Mouse (Mus musculus) MEL (cell line): ENCODE results near the gene Slc5a10. TPM values are rescaled to one million over a fixed set of nuclear protein-coding genes. Genes with fewer than 3 reads are reported as not detected.

Experiments
- DNase-seq: peaks from one replicate; pipeline ENCODE4 v3.0.0; 2011; ENCODE audit warnings: low read depth, low spot score
- H3K27ac ChIP-seq: 2 replicates; pipeline ENCODE4 v1.5.1; 2012; ENCODE audit warnings: low read depth, mild to moderate bottlenecking, control low read depth, low read length, moderate library complexity; ENCODE audit not compliant: control insufficient read depth
- H3K27me3 ChIP-seq, 2 experiments: fragments of 150-350 bp in 1 of 2; sonication (generic) in 1 of 2; 2 replicates each; pipeline ENCODE4 v1.6.1; 2012; ENCODE audit warnings: low read length in 2 of 2, mild to moderate bottlenecking in 2 of 2, improper control_type of control experiment in 1 of 2, moderate library complexity in 1 of 2; ENCODE audit not compliant: insufficient read depth in 2 of 2, control insufficient read depth in 1 of 2
- H3K36me3 ChIP-seq, 2 experiments: 2 replicates each; pipeline ENCODE4 v1.6.1; 2012 to 2014; ENCODE audit warnings: low read length in 2 of 2, improper control_type of control experiment in 1 of 2, inconsistent platforms in 1 of 2, mild to moderate bottlenecking in 1 of 2; ENCODE audit not compliant: insufficient read depth in 2 of 2, control insufficient read depth in 1 of 2
- H3K4me1 ChIP-seq, 2 experiments: fragments of 150-350 bp in 1 of 2; sonication (generic) in 1 of 2; 2 replicates each; pipeline ENCODE4 v1.6.1; 2012; ENCODE audit warnings: low read length in 2 of 2, improper control_type of control experiment in 1 of 2, mild to moderate bottlenecking in 1 of 2; ENCODE audit not compliant: insufficient read depth in 2 of 2, control insufficient read depth in 1 of 2
- H3K4me3 ChIP-seq, 2 experiments: fragments of 150-350 bp in 1 of 2; sonication (generic) in 1 of 2; 2 replicates each; pipeline ENCODE4 v1.5.1; 2012; ENCODE audit warnings: low read depth in 2 of 2, low read length in 2 of 2, mild to moderate bottlenecking in 2 of 2, moderate library complexity in 2 of 2, control low read depth in 1 of 2, improper control_type of control experiment in 1 of 2; ENCODE audit not compliant: control insufficient read depth in 1 of 2, insufficient read depth in 1 of 2
- H3K79me2 ChIP-seq: 2 replicates; pipeline ENCODE4 v1.6.1; 2012; ENCODE audit warnings: mild to moderate bottlenecking, low read length, moderate library complexity; ENCODE audit not compliant: control insufficient read depth, poor library complexity, insufficient read depth
- H3K9ac ChIP-seq: 2 replicates; pipeline ENCODE4 v1.6.1; 2012; ENCODE audit warnings: low read depth, mild to moderate bottlenecking, control low read depth, low read length, moderate library complexity; ENCODE audit not compliant: control insufficient read depth, poor library complexity, severe bottlenecking
- H3K9me3 ChIP-seq: fragments of 150-350 bp; sonication (generic); replicated peaks from 2 replicates; pipeline ENCODE4 v1.6.1; 2012; ENCODE audit warnings: mild to moderate bottlenecking, low read length, improper control_type of control experiment, moderate library complexity; ENCODE audit not compliant: insufficient read depth
- BHLHE40 ChIP-seq: IDR thresholded peaks from 2 replicates; pipeline ENCODE4 v1.6.1; 2012; ENCODE audit warnings: low read depth, mild to moderate bottlenecking, inconsistent platforms, low read length, improper control_type of control experiment, borderline replicate concordance
- CHD1 ChIP-seq: IDR thresholded peaks from 2 replicates; pipeline ENCODE4 v1.6.1; 2012; ENCODE audit warnings: low read depth, mild to moderate bottlenecking, inconsistent platforms, low read length, improper control_type of control experiment
- CTCF ChIP-seq, 3 experiments: IDR thresholded peaks in 2 of 3; conservative IDR thresholded peaks in 1 of 3; 2 replicates each; pipeline ENCODE4 v1.5.1; 2011 to 2012; ENCODE audit warnings: low read length in 3 of 3, low read depth in 2 of 3, mild to moderate bottlenecking in 2 of 3, improper control_type of control experiment in 1 of 3, inconsistent platforms in 1 of 3, mixed read lengths in 1 of 3, moderate library complexity in 1 of 3; ENCODE audit not compliant: control insufficient read depth in 1 of 3, insufficient read depth in 1 of 3, poor library complexity in 1 of 3, severe bottlenecking in 1 of 3
- EP300 ChIP-seq, 2 experiments: IDR thresholded peaks; 2 replicates each; pipeline ENCODE4 v1.6.1; 2011; ENCODE audit warnings: improper control_type of control experiment in 2 of 2, low read length in 2 of 2, low read depth in 1 of 2, mild to moderate bottlenecking in 1 of 2
- GATA1 ChIP-seq: IDR thresholded peaks from 2 replicates; pipeline ENCODE4 v1.6.1; 2011; ENCODE audit warnings: low read depth, low read length, improper control_type of control experiment
- JUND ChIP-seq: IDR thresholded peaks from 2 replicates; pipeline ENCODE4 v1.6.1; 2011; ENCODE audit warnings: low read depth, mild to moderate bottlenecking, improper control_type of control experiment, low read length
- MAFK ChIP-seq: IDR thresholded peaks from 2 replicates; pipeline ENCODE4 v1.6.1; 2011; ENCODE audit warnings: low read depth, mild to moderate bottlenecking, low read length, improper control_type of control experiment, borderline replicate concordance
- MAZ ChIP-seq: IDR thresholded peaks from 2 replicates; pipeline ENCODE4 v1.6.1; 2012; ENCODE audit warnings: low read depth, mild to moderate bottlenecking, inconsistent platforms, low read length, improper control_type of control experiment
- MEF2A ChIP-seq: IDR thresholded peaks from 2 replicates; pipeline ENCODE4 v1.6.1; 2014; ENCODE audit warnings: low read depth, mild to moderate bottlenecking, inconsistent platforms, low read length, improper control_type of control experiment; ENCODE audit not compliant: poor library complexity, insufficient replicate concordance, severe bottlenecking; ENCODE audit errors: extremely low read depth
- MYB ChIP-seq: IDR thresholded peaks from 2 replicates; pipeline ENCODE4 v1.6.1; 2011; ENCODE audit warnings: mild to moderate bottlenecking, low read depth, low read length, improper control_type of control experiment
- NRF1 ChIP-seq: IDR thresholded peaks from 2 replicates; pipeline ENCODE4 v1.6.1; 2014; ENCODE audit warnings: low read depth, mild to moderate bottlenecking, inconsistent platforms, low read length, improper control_type of control experiment, moderate library complexity; ENCODE audit not compliant: poor library complexity, insufficient read depth, severe bottlenecking
- POLR2AphosphoS2 ChIP-seq: IDR thresholded peaks from 2 replicates; pipeline ENCODE4 v1.6.1; 2011; ENCODE audit warnings: low read length, improper control_type of control experiment
- SMC3 ChIP-seq: IDR thresholded peaks from 2 replicates; pipeline ENCODE4 v1.6.1; 2011; ENCODE audit warnings: low read depth, low read length, improper control_type of control experiment
- TBP ChIP-seq: IDR thresholded peaks from 2 replicates; pipeline ENCODE4 v1.8.0; 2011; ENCODE audit warnings: low read depth, low read length, improper control_type of control experiment
- TCF12 ChIP-seq: IDR thresholded peaks from 2 replicates; pipeline ENCODE4 v1.6.1; 2014; ENCODE audit warnings: low read depth, mild to moderate bottlenecking, inconsistent platforms, low read length, improper control_type of control experiment, moderate library complexity
- UBTF ChIP-seq: IDR thresholded peaks from 2 replicates; pipeline ENCODE4 v1.6.1; 2012; ENCODE audit warnings: low read depth, mild to moderate bottlenecking, inconsistent platforms, low read length, improper control_type of control experiment, moderate library complexity, borderline replicate concordance; ENCODE audit not compliant: insufficient read depth
- USF1 ChIP-seq: IDR thresholded peaks from 2 replicates; pipeline ENCODE4 v1.6.1; 2014; ENCODE audit warnings: low read depth, mild to moderate bottlenecking, inconsistent platforms, low read length, improper control_type of control experiment, moderate library complexity
- USF2 ChIP-seq, 2 experiments: IDR thresholded peaks; 2 replicates each; pipeline ENCODE4 v1.6.1; 2011 to 2012; ENCODE audit warnings: improper control_type of control experiment in 2 of 2, low read length in 2 of 2, borderline replicate concordance in 1 of 2, inconsistent platforms in 1 of 2, low read depth in 1 of 2, mild to moderate bottlenecking in 1 of 2; ENCODE audit not compliant: insufficient read depth in 1 of 2
- ZC3H11A ChIP-seq: IDR thresholded peaks from 2 replicates; pipeline ENCODE4 v1.6.1; 2012; ENCODE audit warnings: low read depth, mild to moderate bottlenecking, inconsistent platforms, low read length, improper control_type of control experiment
- ZMIZ1 ChIP-seq: IDR thresholded peaks from 2 replicates; pipeline ENCODE4 v1.6.1; 2012; ENCODE audit warnings: low read depth, mild to moderate bottlenecking, inconsistent platforms, low read length, improper control_type of control experiment, moderate library complexity
- polyA plus RNA-seq, 2 experiments: library from polyadenylated mRNA; stranded (reverse) in 1 of 2; unstranded in 1 of 2; fragments of >175 nt in 1 of 2; fragments of >200 nt in 1 of 2; gene quantifications; 2 replicates each; pipeline versions ENCODE4 v1.2.1 to v1.2.4; 2012; ENCODE audit warnings: low replicate concordance in 2 of 2, low read depth in 1 of 2; ENCODE audit not compliant: insufficient read length in 2 of 2, insufficient read depth in 1 of 2, missing spikeins in 1 of 2
- total RNA-seq: library from RNA; depleted of rRNA; stranded (reverse); fragments of 300-350 nt; gene quantifications from 2 replicates; pipeline ENCODE4 v1.2.3, GENCODE M21; 2012

Gene Slc5a10
- total and polyA plus RNA-seq, 3 experiments: 0.08 TPM; not detected in 2

- TF ChIP-seq SMC3: no peak
- no peak for TF ChIP-seq GATA1
- no peak for TF ChIP-seq NRF1
- no peak for TF ChIP-seq ZC3H11A
- no peak for TF ChIP-seq ZMIZ1
- TF ChIP-seq MAFK: no peak
- TF ChIP-seq BHLHE40: no peak
- TF ChIP-seq, all 39 proteins: peak for 0
- DNase-seq: no peak
- no peak overlapping the region for H3K4me3 ChIP-seq
- no peaks in the 10 kb centered on the region; a peak in 1 of 4 replicates for H3K27me3 ChIP-seq
- H3K4me1 ChIP-seq: peaks cover 9 to 31% of the 10 kb centered on the region in 2 experiments
- H3K27ac ChIP-seq: no peak overlapping the region
- no peaks in the 10 kb centered on the region for H3K79me2 ChIP-seq
- peaks cover 0 to 16% of the 10 kb centered on the region in 2 experiments; a peak in 2 of 4 replicates for H3K36me3 ChIP-seq
- H3K9ac ChIP-seq: no peak overlapping the region
- no peaks in the 10 kb centered on the region for H3K9me3 ChIP-seq
Observed at GRCm38 (mm10) chr11:61646499-61647039, 74.1 kb downstream of the Slc5a10 start.

DNA sequence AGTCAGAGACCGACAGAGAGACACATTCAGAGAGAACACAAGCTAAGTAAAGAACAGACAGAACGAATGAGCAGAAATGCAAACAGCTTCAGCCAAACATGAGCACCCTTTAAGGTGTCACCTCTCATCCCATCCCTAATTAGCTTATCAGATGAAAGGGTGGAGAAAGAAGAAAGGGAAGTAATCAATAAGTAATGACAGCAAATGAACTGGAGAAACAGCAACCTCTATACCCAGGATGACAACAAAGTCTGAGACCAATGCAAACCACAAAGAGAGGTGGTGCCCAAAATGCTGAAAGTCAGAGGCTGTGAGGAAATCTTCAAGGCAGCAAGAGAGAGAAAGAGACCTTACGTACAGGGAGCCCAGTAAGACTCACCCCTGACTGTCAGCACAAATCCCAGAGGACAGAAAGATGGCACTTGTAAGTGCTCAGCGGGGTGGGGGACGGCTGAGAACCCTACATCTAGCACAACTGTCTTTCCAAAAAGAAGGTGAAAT lies 75.2 kb downstream of the Slc5a10 start:
- H3K27me3 ChIP-seq: no peaks in the 10 kb centered on the region; a peak in 1 of 4 replicates
- H3K4me3 ChIP-seq: no peak overlapping the region
- H3K79me2 ChIP-seq: no peaks in the 10 kb centered on the region
- no peak overlapping the region for H3K9ac ChIP-seq
- no peak for DNase-seq
- H3K36me3 ChIP-seq: peaks cover 0 to 16% of the 10 kb centered on the region in 2 experiments; a peak in 2 of 4 replicates
- TF ChIP-seq MAZ (no peak), ZMIZ1 (no peak), GATA1 (no peak), CHD1 (no peak), TCF12 (no peak), MYB (no peak), TBP (no peak), POLR2AphosphoS2 (no peak), EP300 (IDR thresholded peaks at IDR 0.05; ENCODE audit: low read depth in 1 of 2, low read length in 2 of 2) (no peak), JUND (no peak), CTCF (IDR thresholded peaks at IDR 0.05 in 2 of 3, conservative IDR thresholded peaks at IDR 0.05 in 1 of 3; ENCODE audit: control insufficient read depth in 1 of 3, insufficient read depth in 1 of 3, low read depth in 2 of 3, low read length in 3 of 3, poor library complexity in 1 of 3, severe bottlenecking in 1 of 3) (no peak), UBTF (no peak), MEF2A (no peak), ZC3H11A (no peak), USF1 (no peak), USF2 (IDR thresholded peaks at IDR 0.05; ENCODE audit: borderline replicate concordance in 1 of 2, insufficient read depth in 1 of 2, low read depth in 1 of 2, low read length in 2 of 2) (no peak)
- H3K27ac ChIP-seq: no peak overlapping the region
- H3K4me1 ChIP-seq: peaks cover 9 to 31% of the 10 kb centered on the region in 2 experiments
- H3K9me3 ChIP-seq: no peaks in the 10 kb centered on the region
